Mouse (Mus musculus) intestine, embryonic 16.5 days (tissue): ENCODE measurements around the gene Unc5cl. TPM values are rescaled to one million over a fixed set of nuclear protein-coding genes. Genes with fewer than 3 reads are reported as not detected.

Experiments used
- ATAC-seq: fragments of 200-750 bp; cut with Nextera tagmentation; 2 replicates; pipeline ENCODE4 v1.8.0; 2017; ENCODE audit warnings: moderate TSS enrichment, moderate library complexity
- H3K27ac ChIP-seq: fragments of 300-500 bp; sonication (generic); 2 replicates; pipeline ENCODE4 v1.5.1; 2014; ENCODE audit warnings: mild to moderate bottlenecking, low read length
- H3K27me3 ChIP-seq: fragments of 300-500 bp; sonication (generic); replicated peaks from 2 replicates; pipeline ENCODE4 v1.6.1; 2014; ENCODE audit warnings: low read length, control low read depth, mixed read lengths; ENCODE audit not compliant: control insufficient read depth, insufficient read depth
- H3K36me3 ChIP-seq: fragments of 300-500 bp; sonication (generic); 2 replicates; pipeline ENCODE4 v1.6.1; 2014; ENCODE audit warnings: low read length, control low read depth; ENCODE audit not compliant: control insufficient read depth, insufficient read depth
- H3K4me1 ChIP-seq: fragments of 300-500 bp; sonication (generic); 2 replicates; pipeline ENCODE4 v1.6.1; 2014; ENCODE audit warnings: low read length, control low read depth, mixed read lengths; ENCODE audit not compliant: control insufficient read depth, insufficient read depth
- H3K4me2 ChIP-seq: fragments of 300-500 bp; sonication (generic); 2 replicates; pipeline ENCODE4 v1.6.1; 2014; ENCODE audit warnings: low read depth, low read length, control low read depth
- H3K4me3 ChIP-seq: fragments of 300-500 bp; sonication (generic); 2 replicates; pipeline ENCODE4 v1.5.1; 2014; ENCODE audit warnings: mild to moderate bottlenecking, low read length
- H3K9ac ChIP-seq: fragments of 300-500 bp; sonication (generic); 2 replicates; pipeline ENCODE4 v1.6.1; 2014; ENCODE audit warnings: low read depth, low read length
- H3K9me3 ChIP-seq: fragments of 300-500 bp; sonication (generic); 2 replicates; pipeline ENCODE4 v1.6.1; 2016; ENCODE audit warnings: low read length, control low read depth; ENCODE audit not compliant: control insufficient read depth
- WGBS: fragments of 180-500 bp; shearing (Covaris S2); extraction: QIAGEN DNeasy Blood & Tissue Kit; methylation state at CpG from one replicate; pipeline ENCODE4 v1.1.7; 2014; 5-methylcytosine and 5-hydroxymethylcytosine counted together
- polyA plus RNA-seq: library from polyadenylated mRNA; unstranded; fragments of >200 nt; fragmentation: Nextera tagmentation; extraction: Ambion mirVana; gene quantifications from 2 replicates; pipeline ENCODE4 v1.2.1, GENCODE M21; 2015

Unc5cl gene
- polyA plus RNA-seq, 1 experiment from 2014 or later = 47.2 TPM

DNA sequence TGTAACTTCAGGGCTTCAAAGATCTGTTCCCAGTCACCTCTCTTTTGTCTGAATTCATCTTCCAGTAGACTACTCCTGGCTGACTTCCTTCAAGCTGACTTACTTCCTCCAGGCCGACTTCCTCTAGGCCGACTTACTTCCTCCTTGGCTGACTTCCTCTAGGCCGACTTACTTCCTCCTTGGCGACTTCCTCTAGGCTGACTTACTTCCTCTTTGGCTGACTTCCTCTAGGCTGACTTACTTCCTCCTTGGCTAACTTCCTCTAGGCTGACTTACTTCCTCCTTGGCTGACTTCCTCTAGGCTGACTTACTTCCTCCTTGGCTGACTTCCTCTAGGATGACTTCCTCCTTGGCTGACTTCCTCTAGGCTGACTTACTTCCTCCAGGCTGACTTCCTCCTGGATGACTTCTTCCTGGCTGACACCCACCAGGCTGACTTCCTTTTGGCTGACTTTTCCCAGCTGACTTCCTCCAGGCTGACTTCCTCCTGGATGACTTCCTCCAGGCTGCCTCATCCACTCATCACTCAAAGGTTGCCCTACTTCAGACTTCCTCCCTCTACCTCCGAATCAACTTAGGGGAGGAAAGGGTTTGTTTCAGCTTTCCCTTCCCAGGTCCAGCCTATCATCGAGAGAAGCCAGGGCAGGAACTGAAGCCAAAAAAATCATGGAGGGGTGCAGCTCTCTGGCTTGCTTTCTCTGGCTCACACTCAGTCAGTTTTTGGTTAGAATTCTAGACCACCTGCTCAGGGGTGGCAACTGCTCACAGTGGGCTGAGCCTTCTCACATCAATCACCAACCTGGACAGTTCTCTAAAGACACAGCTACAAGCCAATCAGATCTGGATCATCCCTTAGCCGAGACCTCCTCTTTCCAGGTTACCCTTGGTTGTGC lies 103.4 kb downstream of the Unc5cl start:
- H3K4me3 ChIP-seq = no peak overlapping the region
- no peak overlapping the region for H3K9ac ChIP-seq
- no peaks in the 10 kb centered on the region for H3K36me3 ChIP-seq
- H3K9me3 ChIP-seq = no peaks in the 10 kb centered on the region
- H3K27ac ChIP-seq = no peak overlapping the region
- WGBS = 89% methylated on average over 7 of the region's 7 CpGs
- no peak for ATAC-seq
- H3K27me3 ChIP-seq = no peaks in the 10 kb centered on the region
- H3K4me1 ChIP-seq = 0 out of 2 replicates have a peak, but pooled peaks cover 3% of the 10 kb centered on the region
- H3K4me2 ChIP-seq = no peak overlapping the region

DNA sequence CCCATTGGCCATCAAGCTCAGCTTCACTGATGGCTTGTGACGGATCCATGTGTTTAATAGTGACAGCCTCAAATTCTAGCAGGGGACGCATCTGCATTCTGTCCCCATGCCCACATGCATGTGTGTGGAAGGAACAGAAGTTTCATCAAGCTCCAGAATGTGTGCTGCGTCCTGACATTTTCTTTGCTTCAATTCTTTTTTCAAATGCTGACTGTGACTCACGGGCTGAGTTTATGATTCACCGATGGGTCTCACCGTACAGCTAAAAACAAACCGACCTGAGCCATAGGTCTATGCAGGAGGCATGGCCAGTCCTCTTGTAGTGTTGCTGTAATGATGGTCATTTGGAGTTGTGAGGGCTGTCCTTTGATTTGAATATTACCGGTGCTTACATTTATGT lies 110.2 kb downstream of the Unc5cl start:
- no peak for ATAC-seq
- Histone ChIP-seq H3K36me3 (no peaks in the 10 kb centered on the region), H3K27ac (no peak overlapping the region), H3K27me3 (no peaks in the 10 kb centered on the region), H3K4me2 (no peak overlapping the region), H3K4me3 (no peak overlapping the region), H3K4me1 (0 out of 2 replicates have a peak, but pooled peaks cover 2% of the 10 kb centered on the region), H3K9me3 (no peaks in the 10 kb centered on the region), H3K9ac (no peak overlapping the region)
- WGBS = 90% methylated on average over 8 of the region's 8 CpGs

GRCm38 (mm10) chr17:48569656-48570055 lies 115.0 kb downstream of the Unc5cl start:
- Histone ChIP-seq H3K36me3 (no peaks in the 10 kb centered on the region), H3K4me2 (no peak overlapping the region), H3K27me3 (no peaks in the 10 kb centered on the region), H3K27ac (no peak overlapping the region), H3K4me1 (0 out of 2 replicates have a peak, but pooled peaks cover 2% of the 10 kb centered on the region), H3K9me3 (no peaks in the 10 kb centered on the region), H3K9ac (no peak overlapping the region), H3K4me3 (no peak overlapping the region)
- ATAC-seq = no peak
- 89% methylated on average over 4 of the region's 4 CpGs for WGBS

DNA sequence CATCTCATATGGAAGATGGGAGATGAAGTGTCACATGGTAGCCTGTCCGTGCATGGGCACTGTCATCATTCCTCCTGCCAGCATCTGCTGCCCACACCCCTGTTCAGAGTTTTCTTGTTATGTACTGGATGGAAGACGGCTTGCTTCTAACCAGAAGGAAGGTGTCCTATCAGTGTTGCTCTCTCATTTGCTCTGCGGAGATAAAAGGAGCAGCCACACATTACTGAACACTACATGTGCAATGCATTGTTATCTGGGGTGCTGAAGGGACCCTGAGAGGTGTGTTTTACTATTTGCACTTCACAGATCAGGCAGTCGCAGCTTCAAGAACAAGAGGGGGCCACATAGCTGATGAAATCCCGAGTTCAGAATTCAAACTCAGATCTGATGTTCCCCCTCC lies 126.5 kb downstream of the Unc5cl start:
- H3K27ac ChIP-seq = no peak overlapping the region
- 85% methylated on average over 5 of the region's 5 CpGs for WGBS
- peaks cover 4% of the 10 kb centered on the region; the same call in 1 of the 2 replicates for H3K4me1 ChIP-seq
- no peaks in the 10 kb centered on the region for H3K27me3 ChIP-seq
- no peak for ATAC-seq
- no peaks in the 10 kb centered on the region for H3K9me3 ChIP-seq
- H3K36me3 ChIP-seq = no peaks in the 10 kb centered on the region
- H3K4me2 ChIP-seq = no peak overlapping the region
- no peak overlapping the region for H3K9ac ChIP-seq
- H3K4me3 ChIP-seq = no peak overlapping the region

DNA sequence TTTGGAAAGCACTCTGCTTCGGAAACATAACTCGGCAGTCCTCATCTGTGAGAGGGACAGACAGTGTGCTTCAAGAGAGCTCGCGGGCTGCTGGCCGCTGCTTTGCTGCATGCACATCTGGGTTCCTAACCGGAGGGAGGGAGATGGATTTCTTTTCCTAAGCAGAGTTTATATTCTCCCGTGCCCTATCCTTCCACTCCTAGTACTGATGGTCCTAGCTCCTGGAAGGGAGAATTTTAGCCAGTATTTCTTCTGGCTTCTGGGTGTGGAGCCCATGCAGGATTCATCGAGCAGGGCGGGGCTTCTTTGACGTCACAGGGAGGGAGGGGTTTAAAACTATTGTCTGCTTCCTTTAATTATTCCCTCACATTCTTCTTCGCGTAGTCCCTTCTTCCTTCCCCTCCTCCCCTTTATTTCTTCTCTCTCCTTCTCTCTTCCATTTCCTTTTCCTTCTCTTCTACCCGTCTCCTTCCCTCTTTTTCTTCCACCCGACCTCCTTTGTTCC lies 127.8 kb downstream of the Unc5cl start:
- H3K27ac ChIP-seq = no peak overlapping the region
- H3K9me3 ChIP-seq = no peaks in the 10 kb centered on the region
- no peaks in the 10 kb centered on the region for H3K27me3 ChIP-seq
- ATAC-seq = no peak
- H3K36me3 ChIP-seq = no peaks in the 10 kb centered on the region
- peaks cover 4% of the 10 kb centered on the region; the same call in 1 of the 2 replicates for H3K4me1 ChIP-seq
- peak overlapping the region; percentile 39 for H3K4me2 ChIP-seq
- 37% methylated on average over 14 of the region's 14 CpGs for WGBS
- peak overlapping the region; percentile 25 for H3K4me3 ChIP-seq
- H3K9ac ChIP-seq = no peak overlapping the region

DNA sequence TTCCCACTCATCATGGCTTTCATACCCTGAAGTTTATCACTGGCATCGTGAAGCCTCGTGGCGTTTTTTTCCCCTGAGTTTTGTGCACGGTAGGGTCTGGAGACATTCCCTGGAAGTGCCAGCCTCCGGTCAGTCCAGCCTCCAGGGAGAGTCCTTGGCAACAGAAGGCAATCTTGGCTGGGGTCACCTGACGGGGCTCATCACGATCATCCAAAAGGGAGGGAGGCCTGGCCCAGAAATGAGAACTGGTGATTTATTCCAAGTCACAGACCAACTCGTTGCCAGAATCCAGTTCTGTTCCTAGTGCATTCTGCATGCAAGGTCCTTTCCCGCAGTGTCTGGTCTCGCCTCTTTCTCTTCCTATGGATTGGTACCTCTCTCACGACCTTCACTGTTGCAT lies 128.7 kb downstream of the Unc5cl start:
- Histone ChIP-seq H3K9me3 (no peaks in the 10 kb centered on the region), H3K27me3 (no peaks in the 10 kb centered on the region), H3K4me2 (no peak overlapping the region), H3K4me3 (no peak overlapping the region), H3K36me3 (no peaks in the 10 kb centered on the region), H3K9ac (no peak overlapping the region), H3K4me1 (peaks cover 4% of the 10 kb centered on the region; the same call in 1 of the 2 replicates), H3K27ac (no peak overlapping the region)
- 76% methylated on average over 11 of the region's 11 CpGs for WGBS
- ATAC-seq = no peak

DNA sequence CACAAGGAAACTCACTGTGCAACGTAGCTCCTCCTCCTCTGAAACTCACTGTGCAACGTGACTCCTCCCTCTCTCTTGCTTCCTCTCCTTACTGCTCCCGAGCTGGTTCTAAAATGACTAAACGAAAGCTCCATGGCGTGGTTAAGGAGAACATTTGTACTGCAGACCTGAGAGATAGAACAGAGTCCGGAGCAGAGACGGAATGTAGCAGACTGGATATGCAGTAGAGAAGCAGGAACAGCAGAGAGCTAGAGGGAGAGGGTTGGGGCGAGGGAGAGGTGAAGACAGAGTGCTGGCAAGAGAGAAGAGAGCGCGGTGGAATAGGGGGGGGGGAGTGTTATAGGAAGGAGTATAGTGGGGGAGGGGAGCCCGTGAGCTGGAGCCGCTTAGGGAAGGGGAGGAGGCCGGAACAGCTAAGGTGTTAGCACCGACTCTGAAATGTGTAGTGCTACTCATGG lies 131.2 kb downstream of the Unc5cl start:
- Histone ChIP-seq H3K4me1 (peaks cover 4% of the 10 kb centered on the region; the same call in 1 of the 2 replicates), H3K4me2 (peak overlapping the region; percentile 61), H3K27me3 (no peaks in the 10 kb centered on the region), H3K9me3 (no peaks in the 10 kb centered on the region), H3K36me3 (no peaks in the 10 kb centered on the region), H3K27ac (no peak overlapping the region), H3K4me3 (peak overlapping the region; percentile 43), H3K9ac (peak overlapping the region; percentile 59)
- peak; percentile 82 for ATAC-seq
- WGBS = 5% methylated on average over 14 of the region's 14 CpGs

GRCm38 (mm10) chr17:48588674-48589073 lies 134.0 kb downstream of the Unc5cl start:
- no peak for ATAC-seq
- H3K27ac ChIP-seq = no peak overlapping the region
- 62% methylated on average over 3 of the region's 3 CpGs for WGBS

More at GRCm38 (mm10) chr17:48588674-48589073, 134.0 kb downstream of the Unc5cl start:
- Histone ChIP-seq H3K4me2 (no peak overlapping the region), H3K36me3 (no peaks in the 10 kb centered on the region), H3K9ac (no peak overlapping the region), H3K9me3 (no peaks in the 10 kb centered on the region), H3K4me3 (no peak overlapping the region), H3K4me1 (no peaks in the 10 kb centered on the region), H3K27me3 (no peaks in the 10 kb centered on the region)
